Mouse (Mus musculus) heart, adult 2 months (tissue): ENCODE results near the gene Pou2af1. TPM values are rescaled to one million over a fixed set of nuclear protein-coding genes. Genes with fewer than 3 reads are reported as not detected.

Experiments used
- DNase-seq, 2 experiments: peaks; one replicate each; pipeline ENCODE4 v3.0.0; 2021
- H3K27ac ChIP-seq: fragments of 200-600 bp; 2 replicates; pipeline ENCODE4 v1.8.1; 2022
- H3K27me3 ChIP-seq: fragments of 200-500 bp; 2 replicates; pipeline ENCODE4 v1.6.1; 2012; ENCODE audit warnings: mild to moderate bottlenecking, low read length, inconsistent platforms, mixed read lengths; ENCODE audit not compliant: control insufficient read depth, insufficient read depth
- H3K36me3 ChIP-seq: fragments of 200-500 bp; 2 replicates; pipeline ENCODE4 v1.6.1; 2012; ENCODE audit warnings: low read length, inconsistent platforms; ENCODE audit not compliant: control insufficient read depth, insufficient read depth
- H3K4me1 ChIP-seq: fragments of 200-500 bp; 2 replicates; pipeline ENCODE4 v1.6.1; 2011; ENCODE audit warnings: low read length; ENCODE audit not compliant: control insufficient read depth, insufficient read depth
- H3K4me3 ChIP-seq: fragments of 200-600 bp; 2 replicates; pipeline ENCODE4 v1.8.1; 2022
- H3K79me2 ChIP-seq: fragments of 200-500 bp; replicated peaks from 2 replicates; pipeline ENCODE4 v1.6.1; 2012; ENCODE audit warnings: mild to moderate bottlenecking, inconsistent platforms, low read length, moderate library complexity, mixed read lengths; ENCODE audit not compliant: control insufficient read depth, insufficient read depth
- H3K9ac ChIP-seq: fragments of 200-500 bp; 2 replicates; pipeline ENCODE4 v1.6.1; 2012; ENCODE audit warnings: low read depth, mild to moderate bottlenecking, control low read depth, inconsistent platforms, low read length, mixed read lengths
- CTCF ChIP-seq: fragments of 200-600 bp; IDR thresholded peaks from 2 replicates; pipeline ENCODE4 v1.8.1; 2022; ENCODE audit warnings: antibody characterized with exemption, mild to moderate bottlenecking, moderate library complexity
- EP300 ChIP-seq: fragments of 200-500 bp; IDR thresholded peaks from 2 replicates; pipeline ENCODE4 v1.6.1; 2011; ENCODE audit warnings: low read depth, low read length, control low read depth; ENCODE audit not compliant: insufficient read depth
- POLR2A ChIP-seq: fragments of 200-500 bp; IDR thresholded peaks from 2 replicates; pipeline ENCODE4 v1.6.1; 2011; ENCODE audit warnings: mild to moderate bottlenecking, low read depth, low read length, control low read depth; ENCODE audit not compliant: insufficient read depth
- WGBS: fragments of 180-500 bp; shearing (Covaris S2); methylation state at CpG from one replicate; pipeline ENCODE4 v1.1.7; 2018; 5-methylcytosine and 5-hydroxymethylcytosine counted together
- intact Hi-C: fragments of 180-260 bp; cut with DNase I; formaldehyde crosslinking; loops from one replicate; pipeline ENCODE4 v1.15.1; 2025
- polyA plus RNA-seq: library from polyadenylated mRNA; depleted of rRNA; stranded (reverse); fragments of >200 nt; gene quantifications from 2 replicates; pipeline ENCODE4 v1.2.3, GENCODE M21; 2012
- total RNA-seq, 2 experiments: library from RNA; stranded (reverse); gene quantifications; 2 replicates each; pipeline ENCODE4 v1.2.3; 2021

Pou2af1 gene
- total and polyA plus RNA-seq, 3 experiments: 0.70 to 2.3 (median 1.1) TPM

GRCm38 (mm10) chr9:51213729-51214237 is 275 bp downstream of the Pou2af1 start:
- no peaks in the 10 kb centered on the region for H3K27me3 ChIP-seq
- 85% methylated on average over 6 of the region's 6 CpGs for WGBS
- H3K79me2 ChIP-seq: no peaks in the 10 kb centered on the region
- no peak overlapping the region for H3K27ac ChIP-seq
- intact Hi-C loops: no loop called here
- TF ChIP-seq CTCF (no peak), EP300 (no peak), POLR2A (no peak)
- no peaks in the 10 kb centered on the region; the same call in 1 of the 2 replicates for H3K4me1 ChIP-seq
- no peak for DNase-seq
- no peak overlapping the region for H3K4me3 ChIP-seq
- no peak overlapping the region for H3K9ac ChIP-seq
- no peaks in the 10 kb centered on the region for H3K36me3 ChIP-seq

- 55% methylated on average over 4 of the region's 4 CpGs for WGBS
- TF ChIP-seq POLR2A: no peak
- no peak for TF ChIP-seq EP300
- no peak for TF ChIP-seq CTCF
- H3K4me1 ChIP-seq: no peaks in the 10 kb centered on the region; the same call in 1 of the 2 replicates
- no peaks in the 10 kb centered on the region for H3K79me2 ChIP-seq
- H3K36me3 ChIP-seq: no peaks in the 10 kb centered on the region
- no peak overlapping the region for H3K4me3 ChIP-seq
- intact Hi-C loops: no loop called here
- no peak for DNase-seq
- H3K27me3 ChIP-seq: no peaks in the 10 kb centered on the region
- no peak overlapping the region for H3K27ac ChIP-seq
- H3K9ac ChIP-seq: no peak overlapping the region
Measured at GRCm38 (mm10) chr9:51215311-51215710, 1.8 kb downstream of the Pou2af1 start.

- Histone ChIP-seq H3K27ac (no peak overlapping the region), H3K4me1 (no peaks in the 10 kb centered on the region; the same call in 1 of the 2 replicates), H3K36me3 (no peaks in the 10 kb centered on the region), H3K4me3 (no peak overlapping the region), H3K27me3 (no peaks in the 10 kb centered on the region), H3K9ac (no peak overlapping the region), H3K79me2 (no peaks in the 10 kb centered on the region)
- no peak for DNase-seq
- TF ChIP-seq CTCF: no peak
- no peak for TF ChIP-seq EP300
- TF ChIP-seq POLR2A: no peak
- 65% methylated on average over 6 of the region's 6 CpGs for WGBS
- intact Hi-C loops: no loop called here
Measured at GRCm38 (mm10) chr9:51215949-51216348, 2.4 kb downstream of the Pou2af1 start.

GRCm38 (mm10) chr9:51225636-51226166 is 12.2 kb downstream of the Pou2af1 start:
- no peak for TF ChIP-seq POLR2A
- no peak for TF ChIP-seq EP300
- no peak for TF ChIP-seq CTCF
- no peak overlapping the region for H3K4me3 ChIP-seq
- H3K27me3 ChIP-seq: no peaks in the 10 kb centered on the region
- H3K27ac ChIP-seq: no peak overlapping the region
- no peaks in the 10 kb centered on the region for H3K4me1 ChIP-seq
- WGBS: 79% methylated on average over 5 of the region's 5 CpGs
- no peaks in the 10 kb centered on the region for H3K79me2 ChIP-seq
- intact Hi-C loops: no loop called here
- no peak for DNase-seq
- H3K9ac ChIP-seq: no peak overlapping the region
- no peaks in the 10 kb centered on the region for H3K36me3 ChIP-seq

- H3K4me3 ChIP-seq: no peak overlapping the region
- no peak overlapping the region for H3K9ac ChIP-seq
- DNase-seq: no peak
- H3K79me2 ChIP-seq: no peaks in the 10 kb centered on the region
- 22% methylated on average over 4 of the region's 4 CpGs for WGBS
- no peak overlapping the region for H3K27ac ChIP-seq
- TF ChIP-seq EP300: no peak
- no peak for TF ChIP-seq CTCF
- TF ChIP-seq POLR2A: no peak
- intact Hi-C loops: no loop called here
- no peaks in the 10 kb centered on the region for H3K36me3 ChIP-seq
- no peaks in the 10 kb centered on the region for H3K4me1 ChIP-seq
- no peaks in the 10 kb centered on the region for H3K27me3 ChIP-seq
Measured at GRCm38 (mm10) chr9:51230701-51231389, 17.3 kb downstream of the Pou2af1 start.

- Histone ChIP-seq H3K4me3 (no peak overlapping the region), H3K79me2 (no peaks in the 10 kb centered on the region), H3K4me1 (no peaks in the 10 kb centered on the region), H3K27ac (no peak overlapping the region), H3K27me3 (no peaks in the 10 kb centered on the region), H3K36me3 (no peaks in the 10 kb centered on the region), H3K9ac (no peak overlapping the region)
- DNase-seq: no peak
- TF ChIP-seq POLR2A (no peak), EP300 (no peak), CTCF (no peak)
- intact Hi-C loops: no loop called here
- WGBS: 94% methylated on average over 8 of the region's 8 CpGs
Measured at GRCm38 (mm10) chr9:51232163-51232562, 18.7 kb downstream of the Pou2af1 start.
